ENCODE assay signal across 23 mouse cellular contexts in the genomic region with DNA sequence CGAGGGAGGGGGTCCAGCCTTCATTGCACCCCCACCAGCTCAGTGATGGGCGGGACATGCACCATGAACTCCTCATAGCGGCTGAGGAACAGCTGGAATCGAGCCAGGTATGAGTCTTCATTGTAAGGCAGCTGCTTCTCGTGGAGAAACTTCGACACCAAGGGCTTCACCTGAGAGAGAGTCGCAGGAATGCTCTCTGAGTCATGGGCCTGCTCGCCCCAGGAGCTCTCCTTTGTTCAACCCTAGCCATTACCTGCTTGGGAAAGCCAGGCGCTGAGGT. TPM values are rescaled to one million over a fixed set of nuclear protein-coding genes. Genes with fewer than 3 reads are reported as not detected.
DNase-seq lines count a peak whose midpoint lies in the region; ATAC-seq and TF ChIP-seq lines count a peak whose summit lies in the region.
"Had no signal": no experiment of that assay in that cellular context is flagged by ENCODE, and none has a peak within 500 bp of the region (broad histone marks: within the 10 kb centered on the region; RNA-seq: fewer than 3 reads in every experiment).

No protein-coding gene starts in this region.

- H3K27ac ChIP-seq in heart, postnatal 0 days (ENCODE audit: low read depth) = no peak overlapping the region
- peak overlapping the region; percentile 63 for H3K27ac ChIP-seq in left cerebral cortex, adult 2 months
- no peak overlapping the region for H3K27ac ChIP-seq in forebrain, embryonic 16.5 days (ENCODE audit: low read length)
- H3K27ac ChIP-seq: embryonic facial prominence, embryonic 10.5 days; forebrain, embryonic 13.5 days; hindbrain, embryonic 10.5 days; hindbrain, embryonic 14.5 days had no signal

- WGBS in heart, postnatal 0 days = 62% methylated on average over 9 of the region's 9 CpGs
- WGBS in forebrain, embryonic 16.5 days = 71% methylated on average over 9 of the region's 9 CpGs

- H3K9me3 ChIP-seq in heart, postnatal 0 days (replicated peaks; ENCODE audit: control insufficient read depth, low read length) = no peaks in the 10 kb centered on the region
- no peaks in the 10 kb centered on the region for H3K9me3 ChIP-seq in forebrain, embryonic 16.5 days (ENCODE audit: control insufficient read depth, low read length)
- H3K9me3 ChIP-seq: embryonic facial prominence, embryonic 10.5 days; forebrain, embryonic 13.5 days; heart, embryonic 10.5 days; hindbrain, embryonic 10.5 days had no signal

- H3K36me3 ChIP-seq in heart, postnatal 0 days (replicated peaks; ENCODE audit: control insufficient read depth, insufficient read depth, low read length) = no peaks in the 10 kb centered on the region
- H3K36me3 ChIP-seq in forebrain, embryonic 16.5 days (ENCODE audit: control insufficient read depth, insufficient read depth) = no peaks in the 10 kb centered on the region
- H3K36me3 ChIP-seq: embryonic facial prominence, embryonic 10.5 days; heart, embryonic 10.5 days; hindbrain, embryonic 10.5 days had no signal

- TF ChIP-seq EP300 in heart, postnatal 0 days (IDR thresholded peaks at IDR 0.05; ENCODE audit: low read depth) = no peak

- H3K4me1 ChIP-seq in heart, postnatal 0 days (ENCODE audit: control insufficient read depth, insufficient read depth) = no peaks in the 10 kb centered on the region
- H3K4me1 ChIP-seq in forebrain, embryonic 16.5 days (replicated peaks; ENCODE audit: control insufficient read depth, insufficient read depth, low read length) = peaks cover 15% of the 10 kb centered on the region

- H3K4me3 ChIP-seq in heart, postnatal 0 days (ENCODE audit: low read depth, low read length) = no peak overlapping the region
- H3K4me3 ChIP-seq in left cerebral cortex, adult 2 months = no peak overlapping the region
- H3K4me3 ChIP-seq in forebrain, embryonic 16.5 days (replicated peaks; ENCODE audit: low read length) = no peak overlapping the region
- H3K4me3 ChIP-seq: embryonic facial prominence, embryonic 10.5 days; forebrain, embryonic 13.5 days; gastrocnemius, adult 2 months; heart, embryonic 10.5 days; hindbrain, embryonic 10.5 days had no signal

- no peak for TF ChIP-seq CTCF in heart, postnatal 0 days (IDR thresholded peaks at IDR 0.05; ENCODE audit: low read depth)
- TF ChIP-seq CTCF in left cerebral cortex, adult 2 months (IDR thresholded peaks at IDR 0.05) = no peak

- H3K4me2 ChIP-seq in heart, postnatal 0 days (ENCODE audit: low read depth, low read length) = no peak overlapping the region
- H3K4me2 ChIP-seq in forebrain, embryonic 16.5 days (ENCODE audit: low read length) = no peak overlapping the region
- H3K4me2 ChIP-seq: forebrain, embryonic 13.5 days; hindbrain, embryonic 14.5 days had no signal

- ATAC-seq in heart, postnatal 0 days (ENCODE audit: insufficient read depth, low read depth) = 0 out of 2 replicates have a peak, but pooled peaks have one; percentile 18
- ATAC-seq in forebrain, embryonic 16.5 days = no peak
- ATAC-seq: forebrain, embryonic 13.5 days; inflammation-experienced regulatory T-cells, adult 6 months; intestine, postnatal 0 days had no signal

- no peak overlapping the region for H3K9ac ChIP-seq in heart, postnatal 0 days (replicated peaks; ENCODE audit: low read depth, low read length)
- no peak overlapping the region for H3K9ac ChIP-seq in forebrain, embryonic 16.5 days (replicated peaks; ENCODE audit: low read depth, low read length)
- H3K9ac ChIP-seq: forebrain, embryonic 13.5 days; hindbrain, embryonic 14.5 days had no signal

- intact Hi-C loops in left cerebral cortex, adult 2 months (cut with DNase I) = no loop called here

- H3K27me3 ChIP-seq in heart, postnatal 0 days (ENCODE audit: control insufficient read depth, insufficient read depth, low read length) = no peaks in the 10 kb centered on the region
- no peaks in the 10 kb centered on the region for H3K27me3 ChIP-seq in forebrain, embryonic 16.5 days (replicated peaks; ENCODE audit: control insufficient read depth, insufficient read depth, low read length)
- H3K27me3 ChIP-seq: CH12.LX; forebrain, embryonic 13.5 days had no signal

- peak; percentile 50 for DNase-seq in cerebellum, adult 9-11 months
- no peak for DNase-seq in cerebellum, adult 18-20 months
- DNase-seq in heart, postnatal 0 days (ENCODE audit: low spot score) = no peak
- DNase-seq in heart, adult 8-10 months (ENCODE audit: low spot score) = no peak
- peak in 1 of 2 experiments; percentile 12 for DNase-seq in left cerebral cortex, adult 2 months (ENCODE audit: extremely low spot score in 1 of 2, low spot score in 2 of 2)
- no peak for DNase-seq in left cerebral cortex, adult 11 months (ENCODE audit: low spot score)
- DNase-seq: adrenal gland, postnatal 10 days; cerebellum, adult 9-10 months; gastrocnemius, adult 2 months; gastrocnemius, postnatal 25 days; kidney, adult 9 months had no signal

RNA-seq across cellular contexts. Expression of gene Fdxr, which starts 6.6 kb away (rescaled TPM):
- 13.8 and 18.2 TPM in 2 replicates for total RNA-seq in heart, postnatal 0 days (2014; rRNA removed; ENCODE audit: low replicate concordance)
- polyA plus RNA-seq in heart, postnatal 0 days (2015; fragmentation: Nextera tagmentation; extraction: Ambion mirVana) = 9.6 and 10.1 TPM in 2 replicates
- 1 to 10 TPM; 9.1 to 10.0 (median 9.6) TPM for total RNA-seq in heart, adult 8-10 months (2022)
- 10 to 100 TPM; 15.9 to 17.9 TPM for total RNA-seq in left cerebral cortex, adult 2 months (2021)
- 23.2 and 26.9 TPM in 2 replicates for polyA plus RNA-seq in forebrain, embryonic 16.5 days (2015; fragmentation: Nextera tagmentation; extraction: Ambion mirVana)

RNA-seq across cellular contexts. Expression of gene Fads6, which starts 14.0 kb away (rescaled TPM):
- total RNA-seq in heart, postnatal 0 days (2014; rRNA removed; ENCODE audit: low replicate concordance) = 2.9 and 3.5 TPM in 2 replicates
- polyA plus RNA-seq in heart, postnatal 0 days (2015; fragmentation: Nextera tagmentation; extraction: Ambion mirVana) = 0.33 and 0.34 TPM in 2 replicates
- total RNA-seq in heart, adult 8-10 months (2022) = 1 to 10 TPM; 2.0 to 3.5 (median 2.3) TPM
- total RNA-seq in left cerebral cortex, adult 2 months (2021) = 10 to 100 TPM; 11.4 to 13.5 TPM
- 0.27 and 0.76 TPM in 2 replicates for polyA plus RNA-seq in forebrain, embryonic 16.5 days (2015; fragmentation: Nextera tagmentation; extraction: Ambion mirVana)

RNA-seq across cellular contexts. Expression of gene Grin2c, which starts 16.4 kb away (rescaled TPM):
- total RNA-seq in heart, postnatal 0 days (2014; rRNA removed; ENCODE audit: low replicate concordance) = 0.15 and 1.6 TPM in 2 replicates
- not detected in 2 replicates for polyA plus RNA-seq in heart, postnatal 0 days (2015; fragmentation: Nextera tagmentation; extraction: Ambion mirVana)
- under 1 TPM; 0.09 to 0.65 (median 0.23) TPM for total RNA-seq in heart, adult 8-10 months (2022)
- 10 to 100 TPM; 37.4 to 40.0 TPM for total RNA-seq in left cerebral cortex, adult 2 months (2021)
- polyA plus RNA-seq in forebrain, embryonic 16.5 days (2015; fragmentation: Nextera tagmentation; extraction: Ambion mirVana) = 0.29 and 0.37 TPM in 2 replicates
- total RNA-seq: granulocyte monocyte progenitor cell, adult 5-6 weeks had no signal
- polyA plus RNA-seq: embryonic facial prominence, embryonic 14.5 days; forebrain, embryonic 13.5 days; inflammation-experienced regulatory T-cells, adult 6 months; intestine, postnatal 0 days had no signal

RNA-seq across cellular contexts. Expression of gene Otop2, which starts 23.5 kb away (rescaled TPM):
- total RNA-seq in heart, postnatal 0 days (2014; rRNA removed; ENCODE audit: low replicate concordance) = 0.12 TPM in 1 of 2 replicates, not detected in the other
- not detected in 2 replicates for polyA plus RNA-seq in heart, postnatal 0 days (2015; fragmentation: Nextera tagmentation; extraction: Ambion mirVana)
- total RNA-seq in heart, adult 8-10 months (2022) = not detected
- total RNA-seq in left cerebral cortex, adult 2 months (2021) = 1 to 10 TPM; 1.4 to 2.7 TPM
- 0.24 TPM in 1 of 2 replicates, not detected in the other for polyA plus RNA-seq in forebrain, embryonic 16.5 days (2015; fragmentation: Nextera tagmentation; extraction: Ambion mirVana)
- total RNA-seq: adrenal gland, postnatal 10 days; CH12.LX; gastrocnemius, adult 2 months; gastrocnemius, postnatal 25 days; granulocyte monocyte progenitor cell, adult 5-6 weeks had no signal
- polyA plus RNA-seq: embryonic facial prominence, embryonic 10.5 days; embryonic facial prominence, embryonic 14.5 days; forebrain, embryonic 13.5 days; heart, embryonic 10.5 days; heart, embryonic 16.5 days; hindbrain, embryonic 10.5 days; inflammation-experienced regulatory T-cells, adult 6 months had no signal

RNA-seq across cellular contexts. Expression of gene Ush1g, which starts 38.4 kb away (rescaled TPM):
- 0.31 TPM in 1 of 2 replicates, not detected in the other for total RNA-seq in heart, postnatal 0 days (2014; rRNA removed; ENCODE audit: low replicate concordance)
- polyA plus RNA-seq in heart, postnatal 0 days (2015; fragmentation: Nextera tagmentation; extraction: Ambion mirVana) = 0.03 and 0.05 TPM in 2 replicates
- under 1 TPM; 0.09 to 0.28 (median 0.25) TPM for total RNA-seq in heart, adult 8-10 months (2022)
- under 1 TPM; 0.36 to 0.44 TPM for total RNA-seq in left cerebral cortex, adult 2 months (2021)
- 0.10 TPM in 2 replicates for polyA plus RNA-seq in forebrain, embryonic 16.5 days (2015; fragmentation: Nextera tagmentation; extraction: Ambion mirVana)
- total RNA-seq: granulocyte monocyte progenitor cell, adult 5-6 weeks had no signal
- polyA plus RNA-seq: embryonic facial prominence, embryonic 14.5 days; forebrain, embryonic 13.5 days; inflammation-experienced regulatory T-cells, adult 6 months had no signal

Comparison
In these comparisons a context has a peak if more than half of its experiments do, and no peak if none do; other contexts are left out.
1. RNA of gene Grin2c, which starts 16.4 kb away (total RNA-seq): 37.4 to 40.0 TPM in left cerebral cortex, adult 2 months; 0.15 to 1.6 TPM in heart, postnatal 0 days and 0.09 to 0.65 TPM in heart, adult 8-10 months; every median in the first group is over 10 times any median in the second.